Mouse (Mus musculus) intestine, postnatal 0 days (tissue): ENCODE data around the gene Pabpc6. TPM values are rescaled to one million over a fixed set of nuclear protein-coding genes. Genes with fewer than 3 reads are reported as not detected.

ENCODE experiments used
- ATAC-seq: fragments of 200-750 bp; cut with Nextera tagmentation; 2 replicates; pipeline ENCODE4 v1.8.0; 2017; ENCODE audit warnings: mild to moderate bottlenecking, moderate TSS enrichment, moderate library complexity
- H3K27ac ChIP-seq: fragments of 300-500 bp; sonication (generic); 2 replicates; pipeline ENCODE4 v1.5.1; 2014; ENCODE audit warnings: mild to moderate bottlenecking, low read depth, low read length, moderate library complexity
- H3K27me3 ChIP-seq: fragments of 300-500 bp; sonication (generic); replicated peaks from 2 replicates; pipeline ENCODE4 v1.6.1; 2014; ENCODE audit warnings: low read length, mixed read lengths; ENCODE audit not compliant: control insufficient read depth, insufficient read depth
- H3K36me3 ChIP-seq: fragments of 300-500 bp; sonication (generic); 2 replicates; pipeline ENCODE4 v1.6.1; 2014; ENCODE audit warnings: mild to moderate bottlenecking, moderate library complexity; ENCODE audit not compliant: control insufficient read depth, insufficient read depth
- H3K4me1 ChIP-seq: fragments of 300-500 bp; sonication (generic); replicated peaks from 2 replicates; pipeline ENCODE4 v1.6.1; 2014; ENCODE audit warnings: antibody characterized with exemption, low read length, mixed read lengths; ENCODE audit not compliant: control insufficient read depth, insufficient read depth
- H3K4me2 ChIP-seq: fragments of 300-500 bp; sonication (generic); replicated peaks from 2 replicates; pipeline ENCODE4 v1.6.1; 2014; ENCODE audit warnings: low read depth, mild to moderate bottlenecking, moderate library complexity
- H3K4me3 ChIP-seq: fragments of 300-500 bp; sonication (generic); 2 replicates; pipeline ENCODE4 v1.5.1; 2014; ENCODE audit warnings: low read depth, low read length
- H3K9ac ChIP-seq: fragments of 300-500 bp; sonication (generic); 2 replicates; pipeline ENCODE4 v1.6.1; 2014; ENCODE audit warnings: mild to moderate bottlenecking, low read depth, low read length
- H3K9me3 ChIP-seq: fragments of 300-500 bp; sonication (generic); 2 replicates; pipeline ENCODE4 v1.6.1; 2016; ENCODE audit warnings: mixed run types; ENCODE audit not compliant: control insufficient read depth
- CTCF ChIP-seq: sonication (generic); IDR thresholded peaks from 2 replicates; pipeline ENCODE4 v1.5.1; 2016; ENCODE audit warnings: low read depth, mild to moderate bottlenecking, control low read depth, antibody characterized with exemption, moderate library complexity
- WGBS: fragments of 180-500 bp; shearing (Covaris S2); extraction: QIAGEN DNeasy Blood & Tissue Kit; methylation state at CpG from one replicate; pipeline ENCODE4 v1.1.7; 2014; 5-methylcytosine and 5-hydroxymethylcytosine counted together
- polyA plus RNA-seq: library from polyadenylated mRNA; unstranded; fragments of >200 nt; fragmentation: Nextera tagmentation; extraction: Ambion mirVana; gene quantifications from 2 replicates; pipeline ENCODE4 v1.2.1, GENCODE M21; 2015

Pabpc6 gene
- polyA plus RNA-seq, 1 experiment from 2014 or later = not detected

GRCm38 (mm10) chr17:9647644-9648043 lies 21.9 kb downstream of the Pabpc6 start:
- no peak overlapping the region for H3K4me2 ChIP-seq
- ATAC-seq = no peak
- 68% methylated on average over 4 of the region's 4 CpGs for WGBS
- H3K4me1 ChIP-seq = no peaks in the 10 kb centered on the region
- H3K4me3 ChIP-seq = no peak overlapping the region
- H3K27ac ChIP-seq = no peak overlapping the region
- TF ChIP-seq CTCF = no peak
- H3K9me3 ChIP-seq = no peaks in the 10 kb centered on the region
- H3K36me3 ChIP-seq = no peaks in the 10 kb centered on the region
- H3K27me3 ChIP-seq = no peaks in the 10 kb centered on the region; the same call in 1 of the 2 replicates
- no peak overlapping the region for H3K9ac ChIP-seq

- no peak for ATAC-seq
- H3K27me3 ChIP-seq = no peaks in the 10 kb centered on the region; the same call in 1 of the 2 replicates
- H3K4me1 ChIP-seq = no peaks in the 10 kb centered on the region
- no peaks in the 10 kb centered on the region for H3K9me3 ChIP-seq
- no peak for TF ChIP-seq CTCF
- no peak overlapping the region for H3K27ac ChIP-seq
- H3K9ac ChIP-seq = no peak overlapping the region
- H3K36me3 ChIP-seq = no peaks in the 10 kb centered on the region
- no peak overlapping the region for H3K4me3 ChIP-seq
- no peak overlapping the region for H3K4me2 ChIP-seq
- WGBS = 85% methylated on average over 7 of the region's 7 CpGs
Measured at GRCm38 (mm10) chr17:9643657-9644180, 25.8 kb downstream of the Pabpc6 start.

GRCm38 (mm10) chr17:9637011-9637410 lies 32.5 kb downstream of the Pabpc6 start:
- H3K27me3 ChIP-seq = peaks cover 19% of the 10 kb centered on the region; the same call in 1 of the 2 replicates
- no peak for ATAC-seq
- H3K36me3 ChIP-seq = no peaks in the 10 kb centered on the region
- H3K9ac ChIP-seq = no peak overlapping the region
- no peaks in the 10 kb centered on the region for H3K9me3 ChIP-seq
- TF ChIP-seq CTCF = no peak
- H3K4me3 ChIP-seq = no peak overlapping the region
- no peaks in the 10 kb centered on the region for H3K4me1 ChIP-seq
- WGBS = 84% methylated on average over 4 of the region's 4 CpGs
- H3K27ac ChIP-seq = no peak overlapping the region
- no peak overlapping the region for H3K4me2 ChIP-seq

- no peak for ATAC-seq
- Histone ChIP-seq H3K4me2 (no peak overlapping the region), H3K9me3 (no peaks in the 10 kb centered on the region), H3K4me3 (no peak overlapping the region), H3K9ac (no peak overlapping the region), H3K27ac (no peak overlapping the region), H3K27me3 (peaks cover 38% of the 10 kb centered on the region), H3K4me1 (no peaks in the 10 kb centered on the region), H3K36me3 (no peaks in the 10 kb centered on the region)
- WGBS = 72% methylated on average over 16 of the region's 16 CpGs
- TF ChIP-seq CTCF = no peak
Measured at GRCm38 (mm10) chr17:9632579-9633252, 36.8 kb downstream of the Pabpc6 start.

GRCm38 (mm10) chr17:9632140-9632539 lies 37.4 kb downstream of the Pabpc6 start:
- no peak overlapping the region for H3K9ac ChIP-seq
- no peaks in the 10 kb centered on the region for H3K9me3 ChIP-seq
- H3K4me1 ChIP-seq = no peaks in the 10 kb centered on the region
- H3K27me3 ChIP-seq = peaks cover 38% of the 10 kb centered on the region
- H3K4me3 ChIP-seq = no peak overlapping the region
- H3K4me2 ChIP-seq = no peak overlapping the region
- WGBS = 64% methylated on average over 5 of the region's 5 CpGs
- H3K27ac ChIP-seq = no peak overlapping the region
- H3K36me3 ChIP-seq = no peaks in the 10 kb centered on the region
- TF ChIP-seq CTCF = no peak
- ATAC-seq = no peak

GRCm38 (mm10) chr17:9631081-9631480 lies 38.4 kb downstream of the Pabpc6 start:
- Histone ChIP-seq H3K27me3 (peaks cover 38% of the 10 kb centered on the region), H3K27ac (no peak overlapping the region), H3K4me3 (no peak overlapping the region), H3K36me3 (no peaks in the 10 kb centered on the region), H3K4me1 (no peaks in the 10 kb centered on the region), H3K9me3 (no peaks in the 10 kb centered on the region), H3K9ac (no peak overlapping the region), H3K4me2 (no peak overlapping the region)
- TF ChIP-seq CTCF = no peak
- 73% methylated on average over 1 of the region's 1 CpGs for WGBS
- ATAC-seq = no peak
